Mouse (Mus musculus): ENCODE data around the gene Phc3. TPM values are rescaled to one million over a fixed set of nuclear protein-coding genes. Genes with fewer than 3 reads are reported as not detected.

Gene Phc3
- polyA plus RNA-seq, 1 experiment = 11.4 TPM

DNA sequence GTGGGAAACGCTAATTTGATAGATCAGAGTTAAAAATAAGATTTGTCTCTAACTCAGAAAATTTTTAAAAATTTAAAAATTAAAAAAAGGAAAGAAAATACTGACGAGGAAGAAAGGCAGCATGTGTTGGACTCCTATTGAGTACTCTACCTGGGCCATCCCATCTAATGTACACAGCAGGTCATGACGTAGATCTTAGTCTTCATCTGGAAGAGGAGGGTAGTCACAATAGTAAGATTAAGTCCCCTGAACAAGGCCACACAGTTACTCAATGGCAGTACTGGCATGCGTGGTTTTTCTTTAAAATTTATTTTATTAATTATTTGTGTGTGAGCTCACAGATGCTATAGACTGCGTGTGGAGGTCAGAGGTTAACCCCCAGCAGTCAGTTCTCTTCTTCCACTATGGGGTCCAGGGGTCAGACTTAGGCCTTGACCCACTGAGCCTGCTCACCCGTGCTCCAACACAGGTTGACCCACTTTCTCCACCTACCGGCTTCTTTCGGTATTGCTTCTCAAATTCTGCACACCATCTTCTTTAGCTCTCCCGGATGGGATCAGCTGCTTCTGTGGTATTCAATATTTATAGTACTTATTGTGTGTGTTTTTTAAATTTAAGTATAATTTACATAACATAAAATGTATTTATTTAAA is 6.0 kb upstream of the Phc3 start:
- no peak for TF ChIP-seq POLR2A (IDR thresholded peaks at IDR 0.05; ENCODE audit: control insufficient read depth, low read depth, low read length)
- peak; percentile 62; the same call in 1 of the 2 replicates for TF ChIP-seq CTCF (IDR thresholded peaks at IDR 0.05; ENCODE audit: control insufficient read depth, insufficient read depth, insufficient replicate concordance, low read depth, low read length)
- Histone ChIP-seq H3K4me1 (ENCODE audit: control insufficient read depth, insufficient read depth, low read length) (no peaks in the 10 kb centered on the region), H3K27me3 (ENCODE audit: control insufficient read depth, insufficient read depth, low read length) (no peaks in the 10 kb centered on the region), H3K27ac (ENCODE audit: control insufficient read depth, insufficient read depth, low read depth, low read length) (no peak overlapping the region), H3K36me3 (ENCODE audit: control insufficient read depth, insufficient read depth, low read length) (no peaks in the 10 kb centered on the region), H3K4me3 (ENCODE audit: control insufficient read depth, low read depth, low read length) (no peak overlapping the region)

DNA sequence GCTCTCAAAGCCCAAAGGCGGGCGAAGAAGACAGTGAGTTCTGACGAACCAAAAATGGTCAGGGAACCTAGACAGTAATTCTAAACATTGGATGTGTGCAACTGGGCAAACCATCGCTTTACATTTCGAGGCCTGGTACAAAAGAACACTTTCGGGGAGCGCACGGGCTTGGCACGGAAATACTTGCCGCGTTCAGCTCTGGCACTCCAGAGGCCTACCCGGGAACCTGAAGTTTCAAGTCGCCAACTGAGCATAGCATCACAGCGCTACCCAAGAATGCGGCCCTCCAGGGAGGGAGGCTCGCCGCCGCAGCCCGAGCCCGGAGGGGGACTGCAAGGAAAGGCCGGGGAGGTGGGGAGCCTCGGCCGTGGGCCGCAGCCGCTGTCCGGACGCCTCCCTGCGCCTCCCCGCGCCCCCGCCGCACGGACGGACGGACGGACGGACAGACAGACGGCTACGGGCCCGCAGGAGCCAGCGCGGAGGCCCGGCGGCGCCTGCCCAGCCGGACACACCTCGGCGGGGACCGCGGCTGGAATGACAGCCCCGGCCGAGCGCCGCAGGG is 603 bp downstream of the Phc3 start:
- TF ChIP-seq CTCF (IDR thresholded peaks at IDR 0.05; ENCODE audit: control insufficient read depth, insufficient read depth, insufficient replicate concordance, low read depth, low read length) (no peak), POLR2A (IDR thresholded peaks at IDR 0.05; ENCODE audit: control insufficient read depth, low read depth, low read length) (no peak; the same call in 1 of the 2 replicates)
- no peaks in the 10 kb centered on the region for H3K36me3 ChIP-seq (ENCODE audit: control insufficient read depth, insufficient read depth, low read length)
- no peaks in the 10 kb centered on the region for H3K27me3 ChIP-seq (ENCODE audit: control insufficient read depth, insufficient read depth, low read length)
- H3K4me1 ChIP-seq (ENCODE audit: control insufficient read depth, insufficient read depth, low read length) = peaks cover 3% of the 10 kb centered on the region; the same call in 1 of the 2 replicates
- peak overlapping the region; percentile 99 for H3K4me3 ChIP-seq (ENCODE audit: control insufficient read depth, low read depth, low read length)
- H3K27ac ChIP-seq (ENCODE audit: control insufficient read depth, insufficient read depth, low read depth, low read length) = peak overlapping the region; percentile 89

DNA sequence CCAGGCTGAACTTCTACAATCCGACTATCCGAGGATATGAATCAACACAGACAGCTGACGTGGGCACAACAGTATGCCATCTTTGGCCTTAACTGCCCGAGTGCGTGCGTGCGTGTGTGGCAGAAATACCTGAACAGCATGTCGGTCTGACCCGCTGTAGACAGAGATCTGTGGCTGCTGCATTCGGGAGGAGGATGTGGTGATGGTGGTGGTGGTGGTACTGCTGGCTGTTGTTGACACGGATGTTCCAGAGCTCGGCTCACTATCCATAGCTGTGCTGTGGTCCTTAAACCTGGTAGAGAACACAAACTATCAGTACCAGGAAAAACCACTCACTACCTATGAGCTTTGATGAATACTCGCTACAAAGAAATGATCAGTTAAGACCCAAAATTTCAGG is 3.6 kb downstream of the Phc3 start:
- TF ChIP-seq CTCF (IDR thresholded peaks at IDR 0.05; ENCODE audit: control insufficient read depth, insufficient read depth, insufficient replicate concordance, low read depth, low read length) (no peak), POLR2A (IDR thresholded peaks at IDR 0.05; ENCODE audit: control insufficient read depth, low read depth, low read length) (no peak)
- Histone ChIP-seq H3K27me3 (ENCODE audit: control insufficient read depth, insufficient read depth, low read length) (no peaks in the 10 kb centered on the region), H3K4me1 (ENCODE audit: control insufficient read depth, insufficient read depth, low read length) (peaks cover 3% of the 10 kb centered on the region; the same call in 1 of the 2 replicates), H3K27ac (ENCODE audit: control insufficient read depth, insufficient read depth, low read depth, low read length) (no peak overlapping the region), H3K36me3 (ENCODE audit: control insufficient read depth, insufficient read depth, low read length) (no peaks in the 10 kb centered on the region; the same call in 1 of the 2 replicates), H3K4me3 (ENCODE audit: control insufficient read depth, low read depth, low read length) (no peak overlapping the region)

DNA sequence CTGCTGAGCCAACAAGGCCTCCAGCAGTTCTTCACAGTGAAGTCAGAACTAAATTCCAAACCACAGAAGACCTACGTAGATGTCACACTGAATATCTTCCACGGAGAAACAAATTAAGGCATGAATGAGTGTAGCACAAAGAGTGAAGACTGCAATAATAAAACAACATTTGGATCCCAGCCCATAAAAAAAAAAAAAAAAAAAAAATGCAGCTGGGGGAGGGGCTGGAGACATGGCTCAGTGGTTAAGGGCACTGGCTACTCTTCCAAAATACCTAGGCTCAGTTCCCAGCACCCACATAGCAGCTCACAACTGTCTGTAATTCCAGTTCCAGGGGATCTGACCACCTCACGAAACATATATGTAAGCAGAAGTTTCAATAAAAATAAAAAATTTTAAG is 5.0 kb downstream of the Phc3 start:
- TF ChIP-seq CTCF (IDR thresholded peaks at IDR 0.05; ENCODE audit: control insufficient read depth, insufficient read depth, insufficient replicate concordance, low read depth, low read length) = no peak
- TF ChIP-seq POLR2A (IDR thresholded peaks at IDR 0.05; ENCODE audit: control insufficient read depth, low read depth, low read length) = no peak
- no peaks in the 10 kb centered on the region for H3K27me3 ChIP-seq (ENCODE audit: control insufficient read depth, insufficient read depth, low read length)
- H3K36me3 ChIP-seq (ENCODE audit: control insufficient read depth, insufficient read depth, low read length) = no peaks in the 10 kb centered on the region; the same call in 1 of the 2 replicates
- H3K4me1 ChIP-seq (ENCODE audit: control insufficient read depth, insufficient read depth, low read length) = peaks cover 3% of the 10 kb centered on the region; the same call in 1 of the 2 replicates
- H3K27ac ChIP-seq (ENCODE audit: control insufficient read depth, insufficient read depth, low read depth, low read length) = no peak overlapping the region
- H3K4me3 ChIP-seq (ENCODE audit: control insufficient read depth, low read depth, low read length) = no peak overlapping the region

- no peaks in the 10 kb centered on the region for H3K4me1 ChIP-seq (ENCODE audit: control insufficient read depth, insufficient read depth, low read length)
- no peak overlapping the region for H3K4me3 ChIP-seq (ENCODE audit: control insufficient read depth, low read depth, low read length)
- no peak overlapping the region for H3K27ac ChIP-seq (ENCODE audit: control insufficient read depth, insufficient read depth, low read depth, low read length)
- TF ChIP-seq CTCF (IDR thresholded peaks at IDR 0.05; ENCODE audit: control insufficient read depth, insufficient read depth, insufficient replicate concordance, low read depth, low read length) = no peak
- no peak for TF ChIP-seq POLR2A (IDR thresholded peaks at IDR 0.05; ENCODE audit: control insufficient read depth, low read depth, low read length)
- H3K27me3 ChIP-seq (ENCODE audit: control insufficient read depth, insufficient read depth, low read length) = no peaks in the 10 kb centered on the region
- no peaks in the 10 kb centered on the region; the same call in 1 of the 2 replicates for H3K36me3 ChIP-seq (ENCODE audit: control insufficient read depth, insufficient read depth, low read length)
Observed at GRCm38 (mm10) chr3:30963100-30963499, 6.1 kb downstream of the Phc3 start.

- H3K27me3 ChIP-seq (ENCODE audit: control insufficient read depth, insufficient read depth, low read length) = no peaks in the 10 kb centered on the region
- H3K4me1 ChIP-seq (ENCODE audit: control insufficient read depth, insufficient read depth, low read length) = no peaks in the 10 kb centered on the region
- TF ChIP-seq POLR2A (IDR thresholded peaks at IDR 0.05; ENCODE audit: control insufficient read depth, low read depth, low read length) = no peak
- TF ChIP-seq CTCF (IDR thresholded peaks at IDR 0.05; ENCODE audit: control insufficient read depth, insufficient read depth, insufficient replicate concordance, low read depth, low read length) = no peak
- H3K4me3 ChIP-seq (ENCODE audit: control insufficient read depth, low read depth, low read length) = no peak overlapping the region
- H3K36me3 ChIP-seq (ENCODE audit: control insufficient read depth, insufficient read depth, low read length) = no peaks in the 10 kb centered on the region; the same call in 1 of the 2 replicates
- no peak overlapping the region for H3K27ac ChIP-seq (ENCODE audit: control insufficient read depth, insufficient read depth, low read depth, low read length)
Observed at GRCm38 (mm10) chr3:30959868-30960831, 9.1 kb downstream of the Phc3 start.

GRCm38 (mm10) chr3:30958709-30959108 is 10.5 kb downstream of the Phc3 start:
- H3K36me3 ChIP-seq (ENCODE audit: control insufficient read depth, insufficient read depth, low read length) = no peaks in the 10 kb centered on the region; the same call in 1 of the 2 replicates
- H3K27me3 ChIP-seq (ENCODE audit: control insufficient read depth, insufficient read depth, low read length) = no peaks in the 10 kb centered on the region
- TF ChIP-seq POLR2A (IDR thresholded peaks at IDR 0.05; ENCODE audit: control insufficient read depth, low read depth, low read length) = no peak
- TF ChIP-seq CTCF (IDR thresholded peaks at IDR 0.05; ENCODE audit: control insufficient read depth, insufficient read depth, insufficient replicate concordance, low read depth, low read length) = no peak
- no peak overlapping the region for H3K27ac ChIP-seq (ENCODE audit: control insufficient read depth, insufficient read depth, low read depth, low read length)
- no peak overlapping the region for H3K4me3 ChIP-seq (ENCODE audit: control insufficient read depth, low read depth, low read length)
- no peaks in the 10 kb centered on the region for H3K4me1 ChIP-seq (ENCODE audit: control insufficient read depth, insufficient read depth, low read length)
